Mouse (Mus musculus): ENCODE measurements around the gene Pot1a. TPM values are rescaled to one million over a fixed set of nuclear protein-coding genes. Genes with fewer than 3 reads are reported as not detected.

Gene Pot1a
- polyA plus RNA-seq, 1 experiment from 2014 or later: 24.8 TPM

Other genes starting within 250 kb of the Pot1a start
- 1.5 and 2.2 TPM in 2 replicates for gene Gpr37, start 118.5 kb downstream of the Pot1a start, polyA plus RNA-seq (2014; fragmentation: Nextera tagmentation; extraction: Ambion mirVana)

Data from heart, embryonic 14.5 days (tissue).